Mouse (Mus musculus) kidney, adult 18-20 months (tissue): Measurements from ENCODE around the gene Nit1.
A peak's percentile ranks its signal among the peaks of the same experiment; 100 is the strongest.
"Not testable (repeated sequence)": the region's sequence is repeated elsewhere in the genome, so short reads cannot be mapped to it uniquely, and the experiment has no call there.

Source experiments
- DNase-seq: peaks from one replicate; pipeline ENCODE4 v3.0.0; 2021

Nit1 gene

DNA sequence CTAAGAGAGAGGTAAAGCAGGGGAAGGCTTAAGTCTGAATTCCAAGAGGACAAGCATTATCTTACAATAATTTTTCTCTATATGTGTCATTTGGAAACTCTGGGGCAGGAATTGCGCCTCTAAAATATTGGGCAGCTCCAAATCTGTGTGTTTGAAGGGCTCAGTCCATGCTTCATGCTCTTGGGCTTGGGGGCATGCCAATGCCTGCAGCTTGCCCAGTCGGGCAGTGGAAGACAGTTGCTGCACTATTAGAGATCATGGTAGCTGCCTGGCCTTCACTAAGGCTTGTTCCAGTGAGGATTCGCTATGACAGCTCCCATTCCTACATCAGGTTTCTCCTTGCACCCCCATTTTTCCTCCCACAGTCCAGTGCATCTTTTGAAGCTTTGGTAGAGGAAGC, 3.2 kb upstream of the Nit1 start:
- no peak for DNase-seq

DNA sequence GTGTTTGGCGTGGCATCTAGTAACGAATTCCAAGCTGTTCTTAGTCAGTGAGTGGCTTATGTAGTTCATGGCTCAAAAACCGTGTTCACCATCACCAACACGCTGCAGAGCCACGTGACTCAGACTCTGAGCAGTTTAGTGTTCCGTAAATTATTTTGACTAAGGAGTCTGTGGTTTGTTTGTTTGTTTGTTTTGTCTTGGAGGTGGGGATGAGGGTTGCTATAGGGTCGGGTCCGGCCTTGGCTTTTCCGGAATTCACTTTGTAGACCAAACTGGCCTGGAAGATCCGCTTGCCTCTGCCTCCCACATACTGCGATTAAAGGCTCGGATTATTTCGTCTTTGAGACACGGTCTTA, 627 bp upstream of the Nit1 start:
- peak; percentile 29 for DNase-seq

- DNase-seq: peak; percentile 29
Observed at GRCm38 (mm10) chr1:171344715-171345114, 731 bp downstream of the Nit1 start.

- peak; percentile 76 for DNase-seq
Observed at GRCm38 (mm10) chr1:171343922-171344677, 1.3 kb downstream of the Nit1 start.

- DNase-seq: peak; percentile 40
Observed at GRCm38 (mm10) chr1:171342262-171343207, 2.9 kb downstream of the Nit1 start.

GRCm38 (mm10) chr1:171330216-171330560, 15.3 kb downstream of the Nit1 start:
- no peak for DNase-seq

DNA sequence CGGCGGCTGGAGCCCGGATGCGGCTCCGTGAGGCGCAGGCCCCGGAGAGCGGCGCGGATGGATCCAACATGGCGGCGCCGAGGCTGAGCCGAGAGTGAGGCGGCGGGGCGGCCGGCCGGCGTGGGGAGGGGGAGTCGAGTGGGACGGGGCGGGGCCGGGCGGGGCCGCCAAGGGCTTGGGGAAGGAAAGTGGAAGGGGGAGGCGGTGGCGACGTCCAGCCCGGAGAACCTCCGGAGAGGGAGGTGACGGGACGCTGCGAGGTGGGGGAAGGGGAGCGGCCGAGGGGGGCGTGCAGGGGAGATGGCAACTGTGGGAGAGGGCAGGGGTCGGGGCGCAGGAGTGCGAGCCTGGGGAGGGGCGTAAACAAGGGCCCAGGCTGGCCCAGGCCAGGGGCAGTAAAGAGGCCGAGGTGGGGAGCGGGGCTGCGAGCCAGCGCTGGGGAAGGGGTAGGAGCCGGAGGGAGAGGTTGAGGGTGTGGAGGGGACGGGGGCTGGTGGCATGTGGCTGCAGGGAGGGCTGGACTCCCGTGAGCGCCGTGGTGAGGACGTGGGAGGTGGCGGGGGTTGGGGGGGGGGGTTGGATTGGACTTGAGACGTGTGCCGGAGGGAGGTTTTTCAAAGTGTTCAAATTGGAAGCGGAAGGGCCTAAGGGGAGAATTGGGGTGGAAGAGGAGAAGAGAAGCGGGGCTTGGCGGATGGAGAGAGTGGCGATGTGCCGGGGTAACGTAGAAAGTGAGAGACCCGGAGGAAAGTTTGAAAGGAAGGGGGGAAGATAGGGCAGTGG, 15.8 kb downstream of the Nit1 start:
- peak; percentile 43 for DNase-seq

DNA sequence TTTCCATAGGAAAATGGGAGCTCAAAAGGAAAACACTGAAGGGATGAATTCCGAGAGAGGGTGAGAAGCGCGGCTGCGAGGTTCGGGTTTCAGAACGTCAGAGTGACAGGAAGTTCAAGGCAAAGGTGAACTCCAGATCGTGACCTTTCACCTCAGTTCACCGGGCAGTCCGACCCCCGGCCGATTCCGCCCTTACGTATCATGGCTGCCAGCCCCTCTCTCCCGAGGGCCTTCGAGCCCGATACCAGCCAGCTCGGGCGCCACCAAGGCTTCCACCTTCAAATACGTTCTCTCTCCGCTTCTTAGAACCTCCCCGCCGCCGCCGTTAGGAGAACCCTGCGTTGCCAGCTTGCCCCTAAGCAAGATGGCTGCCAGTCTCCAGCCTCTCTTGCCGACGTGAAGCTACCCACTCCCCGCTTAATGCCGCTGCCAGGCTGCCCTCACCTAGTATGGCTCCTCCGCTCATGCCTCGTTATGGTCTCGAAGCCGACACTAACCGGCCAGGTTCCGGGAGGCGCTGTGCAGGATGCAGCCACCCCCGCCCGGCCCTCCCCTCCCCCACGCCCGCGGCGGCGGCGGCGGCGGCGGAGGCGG, 16.5 kb downstream of the Nit1 start, which contains the start of gene Dedd:
TSS of gene Dedd (plus strand) at position 307 of the 594 bp plus-strand sequence.
- peak; percentile 93 for DNase-seq

DNA sequence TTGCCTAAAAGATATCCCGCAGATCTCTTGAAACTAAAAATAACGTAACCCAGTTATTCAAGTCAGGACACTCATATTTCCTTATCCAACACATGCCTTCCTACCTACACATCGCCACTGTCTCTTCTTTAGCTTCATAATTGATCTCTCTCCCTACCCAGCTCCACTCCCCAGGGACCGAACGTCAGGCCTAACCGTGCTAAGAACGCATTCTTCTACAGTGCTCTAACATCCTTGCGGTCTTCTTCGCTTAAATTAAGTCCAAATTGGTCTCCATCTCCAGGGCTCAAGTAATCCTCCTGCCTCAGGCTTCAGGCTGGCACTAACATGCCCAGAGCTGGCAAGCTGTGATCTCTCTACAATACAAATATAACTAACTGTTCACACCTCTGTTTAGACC, 17.2 kb downstream of the Nit1 start:
- DNase-seq: no peak

DNA sequence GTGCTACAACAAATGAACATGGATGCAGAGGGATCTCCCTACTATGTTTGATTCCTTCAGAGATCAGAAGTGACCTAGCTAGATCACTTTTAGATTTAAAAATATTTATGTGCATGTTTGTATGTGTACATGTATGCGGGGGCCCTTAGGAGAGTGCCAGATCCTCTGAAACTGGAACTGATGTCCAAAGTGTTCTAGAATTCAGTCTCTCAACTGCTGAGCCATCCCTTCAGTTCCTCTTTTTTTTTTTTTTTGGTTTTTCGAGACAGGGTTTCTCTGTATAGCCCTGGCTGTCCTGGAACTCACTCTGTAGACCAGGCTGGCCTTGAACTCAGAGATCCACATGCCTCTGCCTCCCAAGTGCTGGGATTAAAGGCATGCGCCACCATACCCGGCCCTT, 18.9 kb downstream of the Nit1 start:
- not testable (repeated sequence) for DNase-seq

DNA sequence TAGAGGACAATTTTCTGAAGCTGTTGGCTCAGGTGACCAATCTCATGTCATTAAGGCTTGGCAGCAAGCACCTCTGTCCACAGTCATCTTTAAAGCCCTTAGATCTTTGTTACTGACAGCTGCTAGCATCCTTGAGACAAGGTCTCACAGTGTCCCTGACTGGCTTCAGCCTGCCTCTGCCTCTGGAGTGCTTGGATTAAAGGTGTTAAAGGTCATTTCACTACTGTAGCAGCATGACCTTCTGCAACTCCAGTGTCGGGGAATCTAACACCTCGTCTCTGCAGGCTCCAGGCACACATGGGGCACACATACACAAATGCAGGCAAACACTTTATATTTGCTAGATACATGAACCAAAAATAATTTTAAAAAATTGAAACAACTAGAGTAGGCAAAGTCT, 19.9 kb downstream of the Nit1 start:
- no peak for DNase-seq

GRCm38 (mm10) chr1:171322012-171322411, 23.4 kb downstream of the Nit1 start:
- peak; percentile 46 for DNase-seq

- no peak for DNase-seq
Observed at GRCm38 (mm10) chr1:171321415-171321814, 24.0 kb downstream of the Nit1 start.

- DNase-seq: no peak
Observed at GRCm38 (mm10) chr1:171320151-171320550, 25.3 kb downstream of the Nit1 start.

GRCm38 (mm10) chr1:171319748-171320147, 25.7 kb downstream of the Nit1 start:
- no peak for DNase-seq

DNA sequence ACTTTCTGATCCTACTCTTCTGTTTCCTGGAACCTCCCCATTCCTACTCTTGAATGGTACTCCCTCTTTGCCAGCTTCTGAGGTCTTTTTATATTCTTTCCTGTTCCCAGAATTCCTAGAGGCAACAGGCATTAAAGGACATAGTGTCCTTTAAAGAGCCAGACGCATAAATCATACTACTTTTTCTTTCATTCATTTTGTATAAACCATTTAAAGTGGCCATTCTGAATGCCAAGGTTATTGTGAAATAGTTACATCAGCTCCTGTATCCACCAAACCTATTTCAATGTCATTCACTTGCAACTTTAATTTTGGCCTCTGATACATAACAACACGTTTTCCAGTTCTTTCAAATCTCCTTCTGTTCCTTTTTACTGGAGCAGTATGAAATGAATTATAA, 36.1 kb downstream of the Nit1 start:
- DNase-seq: no peak

DNA sequence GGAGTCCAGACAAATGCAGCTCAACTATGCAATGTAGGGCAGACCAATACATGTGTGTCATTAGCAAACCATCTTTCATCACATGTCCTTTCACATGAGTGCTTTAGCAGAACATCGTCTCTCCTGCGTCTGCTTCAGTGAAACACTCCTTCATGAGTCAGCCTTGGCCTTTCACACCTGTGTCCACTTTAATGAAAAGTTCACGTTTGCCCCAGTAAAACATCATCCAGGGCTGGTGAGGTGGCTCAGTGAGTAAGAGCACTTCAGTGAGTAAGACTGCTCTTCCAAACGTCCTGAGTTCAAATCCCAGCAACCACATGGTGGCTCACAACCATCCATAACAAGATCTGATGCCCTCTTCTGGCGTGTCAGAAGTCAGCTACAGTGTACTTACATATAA, 39.3 kb downstream of the Nit1 start:
- not testable (repeated sequence) for DNase-seq

DNA sequence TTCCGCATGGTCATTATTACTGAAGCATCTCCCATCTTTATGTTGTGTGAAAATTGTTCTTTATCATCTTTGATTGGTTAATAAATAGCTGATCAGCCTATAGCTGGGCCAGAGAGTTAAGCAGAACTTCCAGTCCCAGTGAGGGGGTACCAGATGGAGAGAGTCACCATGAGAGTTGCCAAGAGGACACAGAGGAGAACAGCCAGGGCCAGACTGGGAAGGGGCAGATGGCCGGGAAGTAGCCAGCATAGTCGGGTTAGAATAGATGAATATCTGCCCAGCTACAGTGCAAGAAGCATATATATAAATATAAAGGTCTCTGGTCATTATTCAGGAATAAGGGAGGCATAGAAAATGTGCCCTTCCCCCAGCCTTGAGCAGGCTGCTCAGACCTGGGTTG, 47.2 kb downstream of the Nit1 start:
- no peak for DNase-seq

DNA sequence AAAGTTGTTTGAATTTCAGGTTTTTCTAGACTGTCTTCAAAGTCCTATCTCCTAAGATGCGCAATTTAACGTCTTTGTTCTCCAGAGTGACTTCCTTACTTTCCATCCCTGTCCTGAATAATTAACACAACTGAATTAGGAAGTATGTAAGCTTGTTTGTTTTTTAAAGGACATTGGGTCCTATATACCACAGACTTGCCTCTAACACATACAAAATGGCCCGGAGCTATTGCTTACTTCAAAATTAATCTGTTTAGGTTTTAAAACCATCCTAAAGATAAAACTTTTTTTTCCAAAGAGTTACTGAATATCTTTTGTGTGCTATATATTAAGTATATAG, 50.4 kb downstream of the Nit1 start:
- no peak for DNase-seq

- DNase-seq: peak; percentile 92
Observed at GRCm38 (mm10) chr1:171294298-171295062, 51.0 kb downstream of the Nit1 start, which contains the start of gene Ufc1. Gene Ufc1, minus strand, starts transcription at chr1:171295024.

DNA sequence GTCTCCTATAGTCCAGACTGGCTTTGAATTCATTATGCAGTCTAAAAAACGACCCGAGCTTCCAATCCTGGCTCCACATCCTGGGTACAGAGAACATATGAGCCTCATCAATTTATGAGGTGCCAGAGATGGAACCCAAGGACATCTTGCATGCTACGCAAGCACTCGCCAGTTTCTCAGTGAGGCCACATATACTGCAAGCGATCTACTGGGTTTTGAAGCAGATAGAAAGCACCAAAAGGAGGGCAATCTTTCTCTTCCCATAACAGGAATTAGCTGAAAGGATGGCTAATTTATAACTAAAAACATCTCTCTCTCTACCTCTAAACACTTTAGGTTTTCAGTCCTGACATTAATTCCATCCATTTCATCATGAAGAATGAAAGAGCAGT, 51.5 kb downstream of the Nit1 start:
- no peak for DNase-seq

DNA sequence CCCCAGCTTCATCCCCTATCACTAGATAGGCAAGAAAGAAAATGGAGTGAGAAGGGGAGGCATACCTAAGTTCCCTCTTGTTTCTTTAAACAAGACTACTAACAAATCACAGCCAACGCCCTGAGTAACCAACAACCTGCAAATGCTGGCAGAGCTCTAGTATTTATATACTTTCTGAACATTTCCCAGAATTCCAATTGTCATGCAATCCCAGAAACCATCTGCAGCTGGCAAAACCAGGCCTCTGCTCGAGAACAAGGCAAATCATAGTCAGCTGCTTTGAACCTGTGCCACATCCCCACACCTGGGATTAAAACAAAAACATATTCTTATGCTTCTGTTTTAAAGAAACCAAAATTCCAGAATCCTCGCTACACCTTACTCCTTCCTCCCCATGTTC, 52.1 kb downstream of the Nit1 start:
- DNase-seq: no peak
